Mouse (Mus musculus): ENCODE measurements around the gene Tmem56. TPM values are rescaled to one million over a fixed set of nuclear protein-coding genes. Genes with fewer than 3 reads are reported as not detected.

Gene Tmem56
- polyA plus RNA-seq, 1 experiment from 2014 or later: 1.4 TPM

DNA sequence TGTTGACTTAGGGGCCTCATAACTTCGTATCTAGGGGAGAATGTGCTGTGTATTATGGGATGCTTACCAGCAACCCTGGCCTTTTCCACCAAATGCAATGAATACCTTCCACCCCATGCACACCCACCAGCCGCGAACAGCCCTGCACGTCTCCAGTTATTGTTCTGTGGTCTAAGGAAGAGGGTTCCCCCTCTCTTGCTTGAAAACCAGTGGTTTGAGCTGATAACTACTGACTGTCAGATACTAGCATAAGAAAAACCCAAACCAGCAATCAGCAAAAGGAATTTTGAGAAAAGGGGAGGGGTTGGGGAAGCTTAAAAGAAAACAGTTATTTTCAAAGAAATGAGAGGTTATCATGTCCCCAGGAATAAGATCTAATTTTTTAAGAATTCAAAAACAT, 26.5 kb upstream of the Tmem56 start:
- Histone ChIP-seq H3K27ac (replicated peaks) (no peak overlapping the region), H3K9ac (no peak overlapping the region), H3K27me3 (no peaks in the 10 kb centered on the region), H3K4me2 (no peak overlapping the region), H3K4me3 (no peak overlapping the region), H3K36me3 (no peaks in the 10 kb centered on the region), H3K4me1 (replicated peaks) (0 out of 2 replicates have a peak, but pooled peaks cover 4% of the 10 kb centered on the region), H3K9me3 (0 out of 2 replicates have a peak, but pooled peaks cover 5% of the 10 kb centered on the region)
- WGBS: 75% methylated on average over 4 of the region's 4 CpGs
- ATAC-seq (ENCODE audit: low read depth): no peak

GRCm38 (mm10) chr3:121308935-121309334, 26.0 kb upstream of the Tmem56 start:
- Histone ChIP-seq H3K27me3 (no peaks in the 10 kb centered on the region), H3K9me3 (0 out of 2 replicates have a peak, but pooled peaks cover 5% of the 10 kb centered on the region), H3K36me3 (no peaks in the 10 kb centered on the region), H3K4me3 (no peak overlapping the region), H3K4me2 (no peak overlapping the region), H3K9ac (no peak overlapping the region), H3K27ac (replicated peaks) (no peak overlapping the region), H3K4me1 (replicated peaks) (0 out of 2 replicates have a peak, but pooled peaks cover 4% of the 10 kb centered on the region)
- WGBS: 80% methylated on average over 5 of the region's 5 CpGs
- ATAC-seq (ENCODE audit: low read depth): 0 out of 2 replicates have a peak, but pooled peaks have one; percentile 28

GRCm38 (mm10) chr3:121307532-121308234, 24.8 kb upstream of the Tmem56 start:
- H3K4me1 ChIP-seq (replicated peaks): 0 out of 2 replicates have a peak, but pooled peaks cover 4% of the 10 kb centered on the region
- H3K9me3 ChIP-seq: 0 out of 2 replicates have a peak, but pooled peaks cover 5% of the 10 kb centered on the region
- 76% methylated on average over 7 of the region's 7 CpGs for WGBS
- no peak overlapping the region for H3K9ac ChIP-seq
- no peak overlapping the region for H3K4me2 ChIP-seq
- H3K27ac ChIP-seq (replicated peaks): no peak overlapping the region
- peak; percentile 66 for ATAC-seq (ENCODE audit: low read depth)
- H3K4me3 ChIP-seq: no peak overlapping the region
- no peaks in the 10 kb centered on the region for H3K27me3 ChIP-seq
- no peaks in the 10 kb centered on the region for H3K36me3 ChIP-seq

GRCm38 (mm10) chr3:121306641-121307040, 23.7 kb upstream of the Tmem56 start:
- H3K4me1 ChIP-seq (replicated peaks): 0 out of 2 replicates have a peak, but pooled peaks cover 4% of the 10 kb centered on the region
- 93% methylated on average over 7 of the region's 7 CpGs for WGBS
- ATAC-seq (ENCODE audit: low read depth): no peak
- no peak overlapping the region for H3K27ac ChIP-seq (replicated peaks)
- H3K27me3 ChIP-seq: no peaks in the 10 kb centered on the region
- H3K4me3 ChIP-seq: no peak overlapping the region
- no peak overlapping the region for H3K9ac ChIP-seq
- 0 out of 2 replicates have a peak, but pooled peaks cover 5% of the 10 kb centered on the region for H3K9me3 ChIP-seq
- H3K36me3 ChIP-seq: no peaks in the 10 kb centered on the region
- no peak overlapping the region for H3K4me2 ChIP-seq

GRCm38 (mm10) chr3:121294200-121294599, 11.3 kb upstream of the Tmem56 start:
- Histone ChIP-seq H3K4me2 (no peak overlapping the region), H3K9ac (no peak overlapping the region), H3K27me3 (no peaks in the 10 kb centered on the region), H3K27ac (replicated peaks) (no peak overlapping the region), H3K9me3 (no peaks in the 10 kb centered on the region), H3K36me3 (no peaks in the 10 kb centered on the region), H3K4me3 (no peak overlapping the region), H3K4me1 (replicated peaks) (peaks cover 6% of the 10 kb centered on the region)
- no peak for ATAC-seq (ENCODE audit: low read depth)
- WGBS: 86% methylated on average over 2 of the region's 2 CpGs

DNA sequence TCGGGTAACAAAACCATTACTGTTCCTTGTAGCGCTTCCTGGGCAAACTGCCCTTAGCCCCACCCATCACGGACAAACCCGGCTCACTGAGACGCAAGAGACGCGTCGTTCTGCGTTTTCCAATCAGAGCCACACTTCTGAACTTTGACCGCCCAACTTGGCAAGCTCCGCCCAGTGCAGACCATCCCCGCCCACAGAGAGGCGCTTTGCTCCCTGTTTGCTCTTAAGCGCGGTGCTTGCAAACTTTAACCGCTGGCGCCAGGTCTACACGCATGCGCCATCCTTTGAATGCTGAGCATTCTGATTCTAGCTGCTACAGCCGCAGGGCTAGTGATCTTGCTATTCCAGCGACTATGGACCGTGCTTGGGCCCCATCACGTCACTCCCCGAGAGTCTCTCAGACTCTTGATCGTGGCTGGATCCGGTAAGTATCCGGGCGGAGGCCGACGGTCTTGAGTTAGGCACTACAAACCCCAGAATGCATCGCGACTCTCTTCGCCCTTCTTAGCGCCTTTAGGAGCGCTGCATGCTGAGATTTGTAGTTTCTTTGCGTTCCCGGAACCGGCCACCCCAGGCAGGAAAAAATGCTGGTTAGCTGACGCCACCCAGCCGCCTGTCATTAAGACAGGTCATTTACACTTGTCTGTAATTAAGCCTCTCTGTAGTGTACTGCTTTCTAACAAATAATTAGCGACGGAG, 8.8 kb upstream of the Tmem56 start, which contains the start of gene Alg14:
TSS of gene Alg14 (plus strand) at position 214 of the 699 bp plus-strand sequence.
- Histone ChIP-seq H3K36me3 (no peaks in the 10 kb centered on the region), H3K4me2 (peak within 1 kb of the TSS; percentile 61), H3K9ac (peak within 1 kb of the TSS; percentile 76), H3K27ac (replicated peaks) (peak within 1 kb of the TSS; percentile 94), H3K4me1 (replicated peaks) (peaks cover 6% of the 10 kb centered on the region), H3K4me3 (peak within 1 kb of the TSS; percentile 67), H3K27me3 (no peaks in the 10 kb centered on the region), H3K9me3 (no peaks in the 10 kb centered on the region)
- peak; percentile 97 for ATAC-seq (ENCODE audit: low read depth)
- WGBS: under 1% methylated on average over 42 of the region's 42 CpGs

DNA sequence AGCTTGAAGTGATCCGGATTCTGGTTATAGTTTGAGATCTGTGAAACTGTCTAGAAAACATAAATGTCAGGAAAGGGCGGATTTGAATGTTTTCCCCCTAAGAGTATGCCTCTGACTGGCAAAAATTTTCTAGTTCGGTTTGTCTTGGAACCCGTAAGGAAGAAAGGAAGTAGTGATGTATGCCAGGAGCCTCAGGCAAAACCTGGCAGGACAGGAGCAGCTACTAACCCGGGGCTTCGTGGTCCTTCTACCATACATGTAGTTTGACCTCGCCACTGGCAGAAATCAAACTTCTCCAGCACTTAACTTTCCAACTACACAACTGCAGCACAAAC, 8.3 kb upstream of the Tmem56 start:
- Histone ChIP-seq H3K36me3 (no peaks in the 10 kb centered on the region), H3K9ac (peak overlapping the region; percentile 64), H3K4me2 (peak overlapping the region; percentile 61), H3K27me3 (no peaks in the 10 kb centered on the region), H3K9me3 (no peaks in the 10 kb centered on the region), H3K4me3 (peak overlapping the region; percentile 67), H3K27ac (replicated peaks) (peak overlapping the region; percentile 94), H3K4me1 (replicated peaks) (peaks cover 6% of the 10 kb centered on the region)
- ATAC-seq (ENCODE audit: low read depth): peak; percentile 57
- 6% methylated on average over 7 of the region's 7 CpGs for WGBS

DNA sequence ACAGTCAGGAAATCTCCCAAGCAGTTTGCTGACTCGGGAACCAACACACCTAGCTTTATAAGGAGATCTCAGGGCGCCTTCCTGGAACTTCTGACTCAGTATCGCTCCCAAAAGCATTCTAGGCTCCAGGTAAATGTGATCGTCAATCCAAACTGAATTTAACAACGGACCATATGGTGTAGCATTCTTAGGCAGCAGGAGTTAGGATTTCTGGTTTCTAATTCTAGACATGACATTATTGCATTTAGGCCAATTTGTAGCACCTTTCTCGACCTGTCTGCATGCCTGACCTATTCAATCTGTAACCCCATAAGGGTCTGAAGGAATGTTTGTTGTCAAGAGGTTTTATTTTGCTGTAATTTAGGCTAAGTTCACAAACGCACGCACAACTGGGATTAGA, 7.8 kb upstream of the Tmem56 start:
- H3K4me3 ChIP-seq: peak overlapping the region; percentile 67
- H3K27me3 ChIP-seq: no peaks in the 10 kb centered on the region
- no peak for ATAC-seq (ENCODE audit: low read depth)
- 77% methylated on average over 8 of the region's 8 CpGs for WGBS
- H3K9me3 ChIP-seq: no peaks in the 10 kb centered on the region
- peaks cover 6% of the 10 kb centered on the region for H3K4me1 ChIP-seq (replicated peaks)
- H3K4me2 ChIP-seq: peak overlapping the region; percentile 61
- no peaks in the 10 kb centered on the region for H3K36me3 ChIP-seq
- H3K27ac ChIP-seq (replicated peaks): peak overlapping the region; percentile 94
- peak overlapping the region; percentile 64 for H3K9ac ChIP-seq

DNA sequence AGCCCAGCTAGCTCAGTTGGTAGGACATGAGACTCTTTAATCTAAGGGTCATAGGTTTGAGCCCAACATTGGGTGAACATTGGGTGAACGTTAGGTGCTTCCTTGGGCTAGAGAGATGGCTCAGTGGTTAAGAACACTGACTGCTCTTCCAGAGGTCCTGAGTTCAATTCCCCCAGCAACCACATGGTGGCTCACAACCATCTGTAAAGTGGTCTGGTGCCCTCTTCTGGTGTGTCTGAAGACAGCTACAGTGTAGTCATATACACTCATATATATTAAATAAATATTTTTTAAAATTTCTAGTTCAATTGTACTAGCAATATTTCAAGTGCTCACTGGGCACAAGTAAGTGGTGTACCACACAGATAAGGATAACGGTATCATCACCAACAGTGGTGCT, 4.3 kb upstream of the Tmem56 start:
- Histone ChIP-seq H3K27me3 (no peaks in the 10 kb centered on the region), H3K4me1 (replicated peaks) (peaks cover 6% of the 10 kb centered on the region), H3K36me3 (no peaks in the 10 kb centered on the region), H3K27ac (replicated peaks) (no peak overlapping the region), H3K4me2 (no peak overlapping the region), H3K9me3 (no peaks in the 10 kb centered on the region), H3K9ac (no peak overlapping the region), H3K4me3 (no peak overlapping the region)
- WGBS: 97% methylated on average over 2 of the region's 2 CpGs
- no peak for ATAC-seq (ENCODE audit: low read depth)

DNA sequence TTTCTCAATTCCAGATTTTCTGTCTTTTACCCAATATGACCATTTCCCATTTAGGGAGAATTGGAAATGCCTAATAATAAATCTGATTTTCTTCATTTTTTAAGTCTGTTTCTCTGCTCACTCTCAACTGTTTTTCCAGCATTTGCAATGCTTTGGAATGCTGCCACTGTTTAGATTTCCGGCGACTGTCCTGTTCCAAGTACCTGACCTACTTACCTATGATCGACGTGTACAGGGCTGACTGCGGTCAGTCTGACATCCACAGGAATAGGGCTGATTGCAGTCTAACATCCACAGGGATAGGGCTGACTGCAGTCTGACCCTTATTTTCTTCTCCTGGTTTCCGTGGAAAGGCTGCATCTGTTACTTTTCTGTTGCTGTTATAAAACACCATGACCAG, 2.3 kb upstream of the Tmem56 start:
- no peak overlapping the region for H3K9ac ChIP-seq
- no peak for ATAC-seq (ENCODE audit: low read depth)
- H3K4me2 ChIP-seq: no peak overlapping the region
- WGBS: 95% methylated on average over 6 of the region's 6 CpGs
- H3K4me1 ChIP-seq (replicated peaks): no peaks in the 10 kb centered on the region
- H3K9me3 ChIP-seq: no peaks in the 10 kb centered on the region
- H3K27me3 ChIP-seq: no peaks in the 10 kb centered on the region
- no peak overlapping the region for H3K4me3 ChIP-seq
- no peak overlapping the region for H3K27ac ChIP-seq (replicated peaks)
- H3K36me3 ChIP-seq: no peaks in the 10 kb centered on the region

- no peaks in the 10 kb centered on the region for H3K9me3 ChIP-seq
- H3K4me2 ChIP-seq: no peak overlapping the region
- no peak overlapping the region for H3K27ac ChIP-seq (replicated peaks)
- no peaks in the 10 kb centered on the region for H3K36me3 ChIP-seq
- no peaks in the 10 kb centered on the region for H3K27me3 ChIP-seq
- no peak overlapping the region for H3K4me3 ChIP-seq
- H3K4me1 ChIP-seq (replicated peaks): no peaks in the 10 kb centered on the region
- 88% methylated on average over 14 of the region's 14 CpGs for WGBS
- ATAC-seq (ENCODE audit: low read depth): no peak
- no peak overlapping the region for H3K9ac ChIP-seq
Measured at GRCm38 (mm10) chr3:121279679-121280078, 3.2 kb downstream of the Tmem56 start.

GRCm38 (mm10) chr3:121277557-121277956, 5.3 kb downstream of the Tmem56 start:
- no peaks in the 10 kb centered on the region for H3K36me3 ChIP-seq
- no peak overlapping the region for H3K27ac ChIP-seq (replicated peaks)
- H3K27me3 ChIP-seq: no peaks in the 10 kb centered on the region
- no peak for ATAC-seq (ENCODE audit: low read depth)
- no peaks in the 10 kb centered on the region for H3K9me3 ChIP-seq
- no peak overlapping the region for H3K9ac ChIP-seq
- H3K4me3 ChIP-seq: no peak overlapping the region
- H3K4me2 ChIP-seq: no peak overlapping the region
- 89% methylated on average over 4 of the region's 4 CpGs for WGBS
- H3K4me1 ChIP-seq (replicated peaks): no peaks in the 10 kb centered on the region
